ENCODE assay signal across 27 mouse cellular contexts in the genomic region with DNA sequence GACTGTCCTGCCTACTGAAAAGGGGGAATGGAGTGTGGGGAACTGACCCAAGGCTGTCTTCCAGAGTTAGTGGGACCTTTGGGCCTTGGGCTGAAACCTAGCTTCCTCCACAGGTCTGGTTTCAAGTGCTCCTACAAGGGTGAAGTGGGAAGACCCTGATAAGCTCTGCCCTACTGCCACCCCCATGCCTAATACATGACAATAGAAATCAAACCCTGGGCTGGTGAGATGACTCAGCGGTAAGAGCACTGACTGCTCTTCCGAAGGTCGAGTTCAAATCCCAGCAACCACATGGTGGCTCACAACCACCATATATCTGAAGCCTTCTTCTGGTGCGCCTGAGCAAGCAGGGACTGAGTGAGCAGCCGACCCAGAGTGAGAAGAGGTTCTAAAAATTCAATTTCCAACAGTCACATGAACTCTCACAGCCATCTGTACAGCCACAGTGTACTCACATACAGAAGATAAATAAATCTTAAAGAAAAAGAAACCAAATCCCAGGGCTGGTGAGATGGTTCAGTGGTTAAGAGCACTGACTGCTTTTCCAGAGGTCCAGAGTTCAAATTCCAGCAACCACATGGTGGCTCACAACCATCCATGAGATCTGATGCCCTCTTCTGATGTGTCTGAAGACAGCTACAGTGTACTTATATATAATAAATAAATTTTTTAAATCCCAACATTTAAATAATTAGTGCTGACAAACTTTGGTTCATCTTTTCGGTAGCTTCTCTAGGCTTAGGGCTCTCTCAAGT. TPM values are rescaled to one million over a fixed set of nuclear protein-coding genes. Genes with fewer than 3 reads are reported as not detected.
DNase-seq lines count a peak whose midpoint lies in the region; ATAC-seq and TF ChIP-seq lines count a peak whose summit lies in the region.
"Had no signal": no experiment of that assay in that cellular context is flagged by ENCODE, and none has a peak within 500 bp of the region (broad histone marks: within the 10 kb centered on the region; RNA-seq: fewer than 3 reads in every experiment).

No protein-coding gene starts in this region.

- H3K4me2 ChIP-seq in embryonic facial prominence, embryonic 13.5 days, result no peak overlapping the region
- no peak overlapping the region for H3K4me2 ChIP-seq in kidney, postnatal 0 days (ENCODE audit: low read length)
- H3K4me2 ChIP-seq in lung, postnatal 0 days (replicated peaks; ENCODE audit: low read depth, low read length), result no peak overlapping the region
- H3K4me2 ChIP-seq: heart, embryonic 12.5 days; midbrain, embryonic 13.5 days had no signal

- 86% methylated on average over 6 of the region's 6 CpGs for WGBS in embryonic facial prominence, embryonic 13.5 days
- 88% methylated on average over 6 of the region's 6 CpGs for WGBS in embryonic facial prominence, embryonic 10.5 days
- 65% methylated on average over 6 of the region's 6 CpGs for WGBS in kidney, postnatal 0 days
- 66% methylated on average over 6 of the region's 6 CpGs for WGBS in small intestine, adult 2 months
- 71% methylated on average over 6 of the region's 6 CpGs for WGBS in lung, postnatal 0 days

- DNase-seq in embryonic facial prominence, embryonic 10.5 days (ENCODE audit: low spot score), result no peak
- DNase-seq in kidney, postnatal 0 days (ENCODE audit: low spot score), result peak; percentile 37
- no peak for DNase-seq in kidney, postnatal 10 days
- DNase-seq in ES-E14 (ENCODE audit: low read depth, low spot score) (no peak), adipocyte (ENCODE audit: low spot score) (no peak)
- DNase-seq in lung, postnatal 0 days (ENCODE audit: low spot score), result no peak
- DNase-seq: adrenal gland, postnatal 25 days; cerebellum, adult 8-10 months; cerebellum, postnatal 36 days; forebrain, postnatal 0 days; gastrocnemius, postnatal 14 days; heart, adult 18-20 months; heart, postnatal 10 days; layer of hippocampus, adult 9-11 months; liver; liver, postnatal 0 days had no signal

- no peak for ATAC-seq in embryonic facial prominence, embryonic 13.5 days (ENCODE audit: insufficient number of reproducible peaks, insufficient read depth, low FRiP score, low TSS enrichment, low read depth)
- no peak for ATAC-seq in kidney, postnatal 0 days (replicated peaks; ENCODE audit: low FRiP score, low read depth)
- no peak for ATAC-seq in lung, postnatal 0 days
- ATAC-seq: forebrain, postnatal 0 days; hindbrain, embryonic 16.5 days; intestine, embryonic 16.5 days; liver, postnatal 0 days; midbrain, embryonic 13.5 days had no signal

- H3K4me3 ChIP-seq in embryonic facial prominence, embryonic 13.5 days, result no peak overlapping the region
- H3K4me3 ChIP-seq in embryonic facial prominence, embryonic 10.5 days, result no peak overlapping the region
- H3K4me3 ChIP-seq in kidney, postnatal 0 days (replicated peaks; ENCODE audit: low read depth, low read length), result no peak overlapping the region
- no peak overlapping the region for H3K4me3 ChIP-seq in ES-E14 (ENCODE audit: insufficient read depth in 1 of 2, low read depth in 1 of 2, low read length in 2 of 2, poor library complexity in 1 of 2, severe bottlenecking in 1 of 2)
- H3K4me3 ChIP-seq in small intestine, adult 2 months (ENCODE audit: low read depth, low read length), result no peak overlapping the region
- H3K4me3 ChIP-seq in lung, postnatal 0 days (ENCODE audit: low read depth, low read length), result no peak overlapping the region
- H3K4me3 ChIP-seq: forebrain, embryonic 10.5 days; heart, embryonic 12.5 days; hindbrain, embryonic 10.5 days; megakaryocyte, embryonic 14.5 days; midbrain, embryonic 13.5 days had no signal

- in situ Hi-C loops in ES-E14 (cut with MboI; ENCODE audit: low sequenced_read_pairs in 2 of 2, unreplicated experiment in 2 of 2), result no loop called here

- 0 out of 2 replicates have a peak overlapping the region, but pooled peaks have one; percentile 12 for H3K27ac ChIP-seq in embryonic facial prominence, embryonic 13.5 days
- no peak overlapping the region for H3K27ac ChIP-seq in embryonic facial prominence, embryonic 10.5 days (replicated peaks)
- H3K27ac ChIP-seq in kidney, postnatal 0 days, result no peak overlapping the region
- 0 out of 2 replicates have a peak overlapping the region, but pooled peaks have one; percentile 42 for H3K27ac ChIP-seq in ES-E14 (ENCODE audit: insufficient read depth, low read depth, low read length, poor library complexity, severe bottlenecking)
- no peak overlapping the region for H3K27ac ChIP-seq in small intestine, adult 2 months (ENCODE audit: insufficient read depth, low read depth, low read length)
- H3K27ac ChIP-seq in lung, postnatal 0 days (ENCODE audit: low read length), result no peak overlapping the region
- H3K27ac ChIP-seq: forebrain, embryonic 10.5 days; hindbrain, embryonic 10.5 days; midbrain, embryonic 13.5 days had no signal

- TF ChIP-seq EP300 in lung, postnatal 0 days (IDR thresholded peaks at IDR 0.05), result no peak

- TF ChIP-seq POLR2A in small intestine, adult 2 months (IDR thresholded peaks at IDR 0.05; ENCODE audit: low read depth, low read length), result no peak

- H3K9me3 ChIP-seq in embryonic facial prominence, embryonic 13.5 days, result no peaks in the 10 kb centered on the region
- no peaks in the 10 kb centered on the region for H3K9me3 ChIP-seq in embryonic facial prominence, embryonic 10.5 days
- H3K9me3 ChIP-seq in kidney, postnatal 0 days (replicated peaks; ENCODE audit: low read length), result no peaks in the 10 kb centered on the region
- no peaks in the 10 kb centered on the region for H3K9me3 ChIP-seq in ES-E14 (ENCODE audit: control insufficient read depth, insufficient read depth, low read depth, low read length)
- H3K9me3 ChIP-seq in lung, postnatal 0 days (ENCODE audit: low read length), result no peaks in the 10 kb centered on the region
- H3K9me3 ChIP-seq: forebrain, embryonic 10.5 days; heart, embryonic 12.5 days; hindbrain, embryonic 10.5 days; megakaryocyte, embryonic 14.5 days; midbrain, embryonic 13.5 days had no signal

- H3K36me3 ChIP-seq in embryonic facial prominence, embryonic 13.5 days, result peaks cover 58% of the 10 kb centered on the region
- H3K36me3 ChIP-seq in embryonic facial prominence, embryonic 10.5 days (replicated peaks), result peaks cover 69% of the 10 kb centered on the region
- H3K36me3 ChIP-seq in kidney, postnatal 0 days (ENCODE audit: insufficient read depth, low read length), result peaks cover 12% of the 10 kb centered on the region
- peaks cover 29% of the 10 kb centered on the region for H3K36me3 ChIP-seq in ES-E14 (ENCODE audit: control insufficient read depth, insufficient read depth, low read length, poor library complexity, severe bottlenecking)
- H3K36me3 ChIP-seq in small intestine, adult 2 months (ENCODE audit: control insufficient read depth, insufficient read depth, low read length), result peaks cover 21% of the 10 kb centered on the region
- H3K36me3 ChIP-seq in lung, postnatal 0 days (ENCODE audit: insufficient read depth, low read length), result 0 out of 2 replicates have a peak, but pooled peaks cover 11% of the 10 kb centered on the region

- no peaks in the 10 kb centered on the region for H3K27me3 ChIP-seq in embryonic facial prominence, embryonic 13.5 days
- no peaks in the 10 kb centered on the region for H3K27me3 ChIP-seq in embryonic facial prominence, embryonic 10.5 days (replicated peaks; ENCODE audit: low read depth, poor library complexity, severe bottlenecking)
- H3K27me3 ChIP-seq in kidney, postnatal 0 days (ENCODE audit: insufficient read depth, low read length), result no peaks in the 10 kb centered on the region
- no peaks in the 10 kb centered on the region for H3K27me3 ChIP-seq in small intestine, adult 2 months (ENCODE audit: control insufficient read depth, insufficient read depth, low read length)
- no peaks in the 10 kb centered on the region for H3K27me3 ChIP-seq in lung, postnatal 0 days (replicated peaks; ENCODE audit: insufficient read depth, low read length)
- H3K27me3 ChIP-seq: heart, embryonic 12.5 days; megakaryocyte, embryonic 14.5 days; midbrain, embryonic 13.5 days had no signal

- peaks cover 15% of the 10 kb centered on the region for H3K4me1 ChIP-seq in embryonic facial prominence, embryonic 13.5 days
- H3K4me1 ChIP-seq in embryonic facial prominence, embryonic 10.5 days, result peaks cover 12% of the 10 kb centered on the region
- peaks cover 6% of the 10 kb centered on the region; the same call in 1 of the 2 replicates for H3K4me1 ChIP-seq in kidney, postnatal 0 days (replicated peaks; ENCODE audit: insufficient read depth, low read length)
- peaks cover 3 to 13% of the 10 kb centered on the region in 2 experiments; a peak in 2 of 4 replicates for H3K4me1 ChIP-seq in ES-E14 (ENCODE audit: control insufficient read depth in 2 of 2, insufficient read depth in 2 of 2, low read length in 2 of 2, poor library complexity in 1 of 2)
- H3K4me1 ChIP-seq in small intestine, adult 2 months (ENCODE audit: control insufficient read depth, insufficient read depth, insufficient read length, low read length), result peaks cover 3% of the 10 kb centered on the region; the same call in 1 of the 2 replicates
- H3K4me1 ChIP-seq in lung, postnatal 0 days (ENCODE audit: insufficient read depth, low read depth, low read length), result peaks cover 5% of the 10 kb centered on the region; the same call in 1 of the 2 replicates

- H3K9ac ChIP-seq in embryonic facial prominence, embryonic 13.5 days, result no peak overlapping the region
- no peak overlapping the region for H3K9ac ChIP-seq in kidney, postnatal 0 days (ENCODE audit: low read depth, low read length)
- H3K9ac ChIP-seq in ES-E14 (ENCODE audit: insufficient read depth, low read depth, low read length, poor library complexity, severe bottlenecking), result no peak overlapping the region
- no peak overlapping the region for H3K9ac ChIP-seq in lung, postnatal 0 days (replicated peaks; ENCODE audit: low read depth)
- H3K9ac ChIP-seq: forebrain, postnatal 0 days; heart, embryonic 12.5 days; liver, postnatal 0 days; midbrain, embryonic 13.5 days had no signal

- no peak for TF ChIP-seq CTCF in kidney, postnatal 0 days (IDR thresholded peaks at IDR 0.05; ENCODE audit: low read depth)
- peak; percentile 7; the same call in 1 of the 2 replicates for TF ChIP-seq CTCF in small intestine, adult 2 months (IDR thresholded peaks at IDR 0.05; ENCODE audit: extremely low read depth, insufficient read length, insufficient replicate concordance, low read depth, low read length)
- TF ChIP-seq CTCF in lung, postnatal 0 days (IDR thresholded peaks at IDR 0.05), result no peak

RNA-seq across cellular contexts. Expression of a gene that starts 6.3 kb away (rescaled TPM):
- 64.3 and 67.6 TPM in 2 replicates for polyA plus RNA-seq in embryonic facial prominence, embryonic 13.5 days (2015; fragmentation: Nextera tagmentation; extraction: Ambion mirVana)
- polyA plus RNA-seq in embryonic facial prominence, embryonic 10.5 days (2016; fragmentation: Nextera tagmentation; extraction: Ambion mirVana), result 140 and 148 TPM in 2 replicates
- polyA plus RNA-seq in kidney, postnatal 0 days (2015; fragmentation: Nextera tagmentation; extraction: Ambion mirVana), result 77.4 and 83.8 TPM in 2 replicates
- 49.3 and 49.7 TPM in 2 replicates for total RNA-seq in ES-E14 (2012; rRNA removed)
- polyA plus RNA-seq in small intestine, adult 2 months (2012; rRNA removed), result 37.0 and 72.7 TPM in 2 replicates
- polyA plus RNA-seq in lung, postnatal 0 days (2015; fragmentation: Nextera tagmentation; extraction: Ambion mirVana), result 113 and 140 TPM in 2 replicates

RNA-seq across cellular contexts. Expression of a gene that starts 17.2 kb away (rescaled TPM):
- 71.3 and 78.6 TPM in 2 replicates for polyA plus RNA-seq in embryonic facial prominence, embryonic 13.5 days (2015; fragmentation: Nextera tagmentation; extraction: Ambion mirVana)
- polyA plus RNA-seq in embryonic facial prominence, embryonic 10.5 days (2016; fragmentation: Nextera tagmentation; extraction: Ambion mirVana), result 69.1 and 71.2 TPM in 2 replicates
- polyA plus RNA-seq in kidney, postnatal 0 days (2015; fragmentation: Nextera tagmentation; extraction: Ambion mirVana), result 55.3 and 56.1 TPM in 2 replicates
- total RNA-seq in ES-E14 (2012; rRNA removed), result 260 and 334 TPM in 2 replicates
- 38.3 and 55.2 TPM in 2 replicates for polyA plus RNA-seq in small intestine, adult 2 months (2012; rRNA removed)
- polyA plus RNA-seq in lung, postnatal 0 days (2015; fragmentation: Nextera tagmentation; extraction: Ambion mirVana), result 38.4 and 43.4 TPM in 2 replicates

RNA-seq across cellular contexts. Expression of a gene that starts 18.8 kb away (rescaled TPM):
- 16.3 and 16.6 TPM in 2 replicates for polyA plus RNA-seq in embryonic facial prominence, embryonic 13.5 days (2015; fragmentation: Nextera tagmentation; extraction: Ambion mirVana)
- 30.4 and 30.8 TPM in 2 replicates for polyA plus RNA-seq in embryonic facial prominence, embryonic 10.5 days (2016; fragmentation: Nextera tagmentation; extraction: Ambion mirVana)
- 15.9 and 16.1 TPM in 2 replicates for polyA plus RNA-seq in kidney, postnatal 0 days (2015; fragmentation: Nextera tagmentation; extraction: Ambion mirVana)
- total RNA-seq in ES-E14 (2012; rRNA removed), result 75.4 and 85.5 TPM in 2 replicates
- polyA plus RNA-seq in small intestine, adult 2 months (2012; rRNA removed), result 57.2 and 104 TPM in 2 replicates
- polyA plus RNA-seq in lung, postnatal 0 days (2015; fragmentation: Nextera tagmentation; extraction: Ambion mirVana), result 7.1 and 7.4 TPM in 2 replicates

RNA-seq across cellular contexts. Expression of a gene that starts 32.3 kb away (rescaled TPM):
- polyA plus RNA-seq in embryonic facial prominence, embryonic 13.5 days (2015; fragmentation: Nextera tagmentation; extraction: Ambion mirVana), result 4.8 and 4.9 TPM in 2 replicates
- polyA plus RNA-seq in embryonic facial prominence, embryonic 10.5 days (2016; fragmentation: Nextera tagmentation; extraction: Ambion mirVana), result 4.3 and 5.5 TPM in 2 replicates
- polyA plus RNA-seq in kidney, postnatal 0 days (2015; fragmentation: Nextera tagmentation; extraction: Ambion mirVana), result 6.1 and 6.4 TPM in 2 replicates
- total RNA-seq in ES-E14 (2012; rRNA removed), result 0.49 and 0.74 TPM in 2 replicates
- polyA plus RNA-seq in small intestine, adult 2 months (2012; rRNA removed), result 4.2 and 8.2 TPM in 2 replicates
- polyA plus RNA-seq in lung, postnatal 0 days (2015; fragmentation: Nextera tagmentation; extraction: Ambion mirVana), result 11.6 and 13.9 TPM in 2 replicates

RNA-seq across cellular contexts. Expression of a gene that starts 53.9 kb away (rescaled TPM):
- polyA plus RNA-seq in embryonic facial prominence, embryonic 13.5 days (2015; fragmentation: Nextera tagmentation; extraction: Ambion mirVana), result 6.1 and 6.2 TPM in 2 replicates
- 1.6 and 3.6 TPM in 2 replicates for polyA plus RNA-seq in embryonic facial prominence, embryonic 10.5 days (2016; fragmentation: Nextera tagmentation; extraction: Ambion mirVana)
- polyA plus RNA-seq in kidney, postnatal 0 days (2015; fragmentation: Nextera tagmentation; extraction: Ambion mirVana), result 1.9 and 2.5 TPM in 2 replicates
- 1.5 and 2.1 TPM in 2 replicates for total RNA-seq in ES-E14 (2012; rRNA removed)
- polyA plus RNA-seq in small intestine, adult 2 months (2012; rRNA removed), result 0.30 TPM in 2 replicates
- polyA plus RNA-seq in lung, postnatal 0 days (2015; fragmentation: Nextera tagmentation; extraction: Ambion mirVana), result 2.0 and 2.8 TPM in 2 replicates
- total RNA-seq: adrenal gland, postnatal 25 days; forebrain, postnatal 0 days; left cerebral cortex, adult 18-20 months; left cerebral cortex, postnatal 36 days had no signal

Comparison
In these comparisons a context has a peak if more than half of its experiments do, and no peak if none do; other contexts are left out.
1. H3K27ac ChIP-seq: peak in embryonic facial prominence, embryonic 13.5 days (single experiment) and ES-E14 (single experiment); none in embryonic facial prominence, embryonic 10.5 days (single experiment), kidney, postnatal 0 days (single experiment), small intestine, adult 2 months (single experiment) and lung, postnatal 0 days (single experiment).